Mouse (Mus musculus): ENCODE data around the gene Fcer1g. TPM values are rescaled to one million over a fixed set of nuclear protein-coding genes. Genes with fewer than 3 reads are reported as not detected.

Fcer1g gene
- polyA plus RNA-seq, 1 experiment = 46.8 TPM

DNA sequence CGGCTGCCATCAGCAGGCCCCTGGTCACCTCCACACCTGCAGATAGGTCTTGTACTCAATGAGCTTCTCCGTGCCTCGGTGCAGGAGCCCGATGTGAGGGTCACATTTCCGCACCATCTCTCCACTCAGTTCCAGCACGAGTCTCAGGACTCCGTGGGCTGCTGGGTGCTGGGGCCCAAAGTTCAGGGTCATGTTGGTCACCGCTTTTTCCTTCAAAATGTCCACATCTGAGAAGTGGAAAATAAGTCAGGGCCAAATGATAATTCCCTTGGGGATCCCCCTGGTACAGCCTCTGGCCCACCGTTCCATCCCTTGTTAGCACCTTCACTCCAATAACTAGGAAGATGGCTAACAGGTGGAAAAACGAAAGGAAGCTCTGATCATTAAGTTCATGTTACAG is 6.7 kb upstream of the Fcer1g start:
- peaks cover 3% of the 10 kb centered on the region; the same call in 1 of the 2 replicates for H3K4me1 ChIP-seq (ENCODE audit: control insufficient read depth, insufficient read depth, low read length)
- 69% methylated on average over 10 of the region's 10 CpGs for WGBS
- no peak overlapping the region for H3K4me3 ChIP-seq (ENCODE audit: insufficient read depth, low read depth, low read length)
- TF ChIP-seq POLR2A (IDR thresholded peaks at IDR 0.05; ENCODE audit: low read depth, low read length) = no peak
- no peak for TF ChIP-seq CTCF (conservative IDR thresholded peaks at IDR 0.05; ENCODE audit: insufficient read depth, insufficient read length, low read depth, low read length)
- peaks cover 16% of the 10 kb centered on the region for H3K36me3 ChIP-seq (ENCODE audit: control insufficient read depth, insufficient read depth, low read length)
- H3K27me3 ChIP-seq (replicated peaks; ENCODE audit: control insufficient read depth, insufficient read depth, low read length) = no peaks in the 10 kb centered on the region
- peak overlapping the region; percentile 63; the same call in 1 of the 2 replicates for H3K27ac ChIP-seq (ENCODE audit: insufficient read depth, low read depth, low read length)
- no peak for DNase-seq

DNA sequence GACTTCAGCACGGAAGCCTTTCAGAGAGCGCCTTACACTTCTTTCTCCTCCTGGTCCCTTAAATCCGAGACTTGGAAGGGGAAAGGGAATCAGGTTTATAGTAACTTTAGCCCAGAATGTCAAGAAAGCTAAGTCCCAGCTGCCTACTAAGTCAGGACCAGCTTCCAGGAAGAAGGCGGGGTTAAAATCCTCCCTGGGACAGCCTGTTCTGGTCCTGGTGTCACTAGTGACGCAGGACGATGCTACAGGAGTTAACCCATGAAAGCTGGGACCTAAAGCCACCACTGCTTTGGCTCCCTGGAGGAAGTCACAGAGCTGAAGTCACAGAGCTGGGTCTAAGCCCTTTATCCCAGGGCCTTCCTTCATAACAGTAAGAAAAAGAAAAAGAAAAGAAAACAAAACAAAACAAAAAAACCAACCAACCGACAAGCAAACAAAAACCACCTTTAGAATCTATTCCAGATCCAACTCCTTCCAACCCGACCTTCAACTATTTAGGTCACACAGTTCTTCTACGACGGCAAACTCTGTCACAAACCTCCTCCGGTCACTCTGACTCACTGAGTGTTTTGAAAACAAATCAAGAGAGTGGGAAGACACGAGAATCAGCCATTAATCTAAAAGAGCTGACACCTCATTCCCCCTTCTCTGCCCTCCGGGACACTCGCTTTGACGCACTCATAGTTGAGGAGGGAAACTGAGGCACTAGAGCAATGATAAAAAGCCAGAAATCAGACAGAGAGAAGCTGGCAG is 6.0 kb upstream of the Fcer1g start:
- Histone ChIP-seq H3K36me3 (ENCODE audit: control insufficient read depth, insufficient read depth, low read length) (peaks cover 19% of the 10 kb centered on the region), H3K4me3 (ENCODE audit: insufficient read depth, low read depth, low read length) (no peak overlapping the region), H3K4me1 (ENCODE audit: control insufficient read depth, insufficient read depth, low read length) (no peaks in the 10 kb centered on the region; the same call in 1 of the 2 replicates), H3K27ac (ENCODE audit: insufficient read depth, low read depth, low read length) (peak overlapping the region; percentile 63), H3K27me3 (replicated peaks; ENCODE audit: control insufficient read depth, insufficient read depth, low read length) (no peaks in the 10 kb centered on the region)
- DNase-seq = peak; percentile 81
- no peak for TF ChIP-seq CTCF (conservative IDR thresholded peaks at IDR 0.05; ENCODE audit: insufficient read depth, insufficient read length, low read depth, low read length)
- no peak for TF ChIP-seq POLR2A (IDR thresholded peaks at IDR 0.05; ENCODE audit: low read depth, low read length)
- 50% methylated on average over 15 of the region's 15 CpGs for WGBS

DNA sequence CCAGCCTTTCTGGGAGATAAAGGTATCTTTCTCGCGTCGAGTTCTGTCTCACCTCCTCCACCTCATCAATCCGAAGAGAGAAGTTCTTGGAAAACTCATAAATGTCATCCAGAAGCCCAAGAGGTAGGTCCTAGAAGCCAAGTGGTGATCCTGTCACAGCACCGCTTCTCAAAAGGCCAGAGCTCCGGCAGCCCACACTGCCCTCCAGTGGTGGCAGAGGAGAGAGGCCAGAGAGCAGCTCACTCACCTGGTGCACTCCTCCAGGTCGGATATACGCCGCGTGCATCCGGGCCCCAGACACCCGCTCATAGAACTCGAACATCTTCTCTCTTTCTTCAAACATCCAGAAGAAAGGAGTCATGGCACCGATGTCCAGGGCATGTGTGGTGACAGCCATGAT is 4.3 kb upstream of the Fcer1g start:
- H3K27me3 ChIP-seq (replicated peaks; ENCODE audit: control insufficient read depth, insufficient read depth, low read length) = no peaks in the 10 kb centered on the region
- H3K4me3 ChIP-seq (ENCODE audit: insufficient read depth, low read depth, low read length) = no peak overlapping the region
- no peaks in the 10 kb centered on the region; the same call in 1 of the 2 replicates for H3K4me1 ChIP-seq (ENCODE audit: control insufficient read depth, insufficient read depth, low read length)
- H3K36me3 ChIP-seq (ENCODE audit: control insufficient read depth, insufficient read depth, low read length) = peaks cover 19% of the 10 kb centered on the region
- WGBS = 55% methylated on average over 14 of the region's 14 CpGs
- peak; percentile 78 for DNase-seq
- TF ChIP-seq POLR2A (IDR thresholded peaks at IDR 0.05; ENCODE audit: low read depth, low read length) (no peak), CTCF (conservative IDR thresholded peaks at IDR 0.05; ENCODE audit: insufficient read depth, insufficient read length, low read depth, low read length) (peak; percentile 87)
- no peak overlapping the region for H3K27ac ChIP-seq (ENCODE audit: insufficient read depth, low read depth, low read length)

DNA sequence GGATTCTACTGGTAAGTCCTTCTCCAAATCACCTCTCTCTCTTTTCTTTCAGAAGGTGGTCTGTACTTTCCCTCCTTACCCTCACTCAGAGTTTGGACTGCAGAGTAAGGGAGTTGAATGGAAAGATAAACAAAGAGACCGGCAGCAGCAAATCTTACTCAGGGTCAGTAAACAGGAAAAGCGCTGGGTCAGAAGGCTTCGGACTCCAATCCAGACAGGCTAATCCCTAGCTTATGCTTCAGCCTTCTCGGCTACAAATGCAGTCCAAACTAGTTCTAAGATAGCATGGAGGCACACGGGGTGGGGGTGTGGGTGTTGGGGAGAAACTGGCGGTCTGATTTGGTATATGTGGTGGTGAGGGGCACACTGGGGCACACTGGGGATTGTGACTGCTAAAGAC is 3.3 kb upstream of the Fcer1g start:
- Histone ChIP-seq H3K4me3 (ENCODE audit: insufficient read depth, low read depth, low read length) (no peak overlapping the region), H3K27me3 (replicated peaks; ENCODE audit: control insufficient read depth, insufficient read depth, low read length) (no peaks in the 10 kb centered on the region), H3K36me3 (ENCODE audit: control insufficient read depth, insufficient read depth, low read length) (peaks cover 19% of the 10 kb centered on the region), H3K4me1 (ENCODE audit: control insufficient read depth, insufficient read depth, low read length) (no peaks in the 10 kb centered on the region; the same call in 1 of the 2 replicates), H3K27ac (ENCODE audit: insufficient read depth, low read depth, low read length) (peak overlapping the region; percentile 45; the same call in 1 of the 2 replicates)
- TF ChIP-seq CTCF (conservative IDR thresholded peaks at IDR 0.05; ENCODE audit: insufficient read depth, insufficient read length, low read depth, low read length) (no peak), POLR2A (IDR thresholded peaks at IDR 0.05; ENCODE audit: low read depth, low read length) (no peak)
- peak; percentile 57 for DNase-seq
- 64% methylated on average over 6 of the region's 6 CpGs for whole genome bisulfite sequencing

DNA sequence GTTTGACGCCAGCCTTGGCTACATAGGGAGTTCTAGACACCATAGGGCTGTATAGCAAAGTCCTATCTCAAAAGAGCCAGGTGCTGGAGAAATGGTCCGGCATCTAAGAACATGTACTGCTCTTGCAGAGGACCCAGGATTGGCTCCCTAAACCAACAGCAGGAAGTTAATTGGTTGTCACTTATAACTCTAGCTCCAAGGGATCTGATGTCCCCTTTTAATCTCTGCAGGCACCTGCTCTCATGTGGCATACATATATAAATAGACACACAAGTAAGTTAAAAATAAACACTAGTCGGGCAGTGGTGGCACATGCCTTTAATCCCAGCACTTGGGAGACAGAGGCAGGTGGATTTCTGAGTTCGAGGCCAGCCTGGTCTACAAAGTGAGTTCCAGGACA is 1.6 kb upstream of the Fcer1g start:
- Histone ChIP-seq H3K36me3 (ENCODE audit: control insufficient read depth, insufficient read depth, low read length) (peaks cover 17% of the 10 kb centered on the region), H3K4me1 (ENCODE audit: control insufficient read depth, insufficient read depth, low read length) (no peaks in the 10 kb centered on the region; the same call in 1 of the 2 replicates), H3K4me3 (ENCODE audit: insufficient read depth, low read depth, low read length) (no peak overlapping the region), H3K27ac (ENCODE audit: insufficient read depth, low read depth, low read length) (no peak overlapping the region), H3K27me3 (replicated peaks; ENCODE audit: control insufficient read depth, insufficient read depth, low read length) (no peaks in the 10 kb centered on the region)
- 73% methylated on average over 4 of the region's 4 CpGs for WGBS
- TF ChIP-seq CTCF (conservative IDR thresholded peaks at IDR 0.05; ENCODE audit: insufficient read depth, insufficient read length, low read depth, low read length) = no peak
- no peak for TF ChIP-seq POLR2A (IDR thresholded peaks at IDR 0.05; ENCODE audit: low read depth, low read length)
- no peak for DNase-seq

DNA sequence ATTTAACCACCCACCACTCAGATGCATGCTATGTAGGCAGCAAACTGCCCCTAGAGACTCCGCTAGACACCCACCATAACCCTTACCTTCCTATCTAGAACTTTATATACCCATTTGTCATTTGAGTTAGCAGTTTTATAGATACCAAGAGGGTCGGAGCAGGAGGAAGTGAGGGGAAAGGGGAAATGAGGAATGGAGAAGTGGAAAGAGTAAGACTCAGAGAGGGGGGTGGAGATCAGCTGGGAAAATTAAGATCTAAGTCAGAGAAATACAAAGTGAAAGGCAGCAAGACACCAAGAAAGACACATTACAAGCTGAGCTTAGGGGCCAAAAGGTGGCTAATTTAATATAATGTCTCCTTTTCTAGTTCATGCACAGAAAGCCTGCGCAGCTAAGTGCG is 373 bp upstream of the Fcer1g start:
- TF ChIP-seq CTCF (conservative IDR thresholded peaks at IDR 0.05; ENCODE audit: insufficient read depth, insufficient read length, low read depth, low read length) (no peak), POLR2A (IDR thresholded peaks at IDR 0.05; ENCODE audit: low read depth, low read length) (no peak)
- peaks cover 8% of the 10 kb centered on the region; the same call in 1 of the 2 replicates for H3K4me1 ChIP-seq (ENCODE audit: control insufficient read depth, insufficient read depth, low read length)
- H3K27ac ChIP-seq (ENCODE audit: insufficient read depth, low read depth, low read length) = no peak overlapping the region
- WGBS = 84% methylated on average over 4 of the region's 4 CpGs
- no peak overlapping the region for H3K4me3 ChIP-seq (ENCODE audit: insufficient read depth, low read depth, low read length)
- peaks cover 17% of the 10 kb centered on the region for H3K36me3 ChIP-seq (ENCODE audit: control insufficient read depth, insufficient read depth, low read length)
- no peaks in the 10 kb centered on the region for H3K27me3 ChIP-seq (replicated peaks; ENCODE audit: control insufficient read depth, insufficient read depth, low read length)
- no peak for DNase-seq

Measured in kidney, adult 2 months (tissue).